Mouse (Mus musculus): Measurements from ENCODE around the gene Fam129a. TPM values are rescaled to one million over a fixed set of nuclear protein-coding genes. Genes with fewer than 3 reads are reported as not detected.
A peak's percentile ranks its signal among the peaks of the same experiment; 100 is the strongest.

Fam129a gene
- total and polyA plus RNA-seq, 3 experiments = 27.8 to 48.3 (median 37.0) TPM

DNA sequence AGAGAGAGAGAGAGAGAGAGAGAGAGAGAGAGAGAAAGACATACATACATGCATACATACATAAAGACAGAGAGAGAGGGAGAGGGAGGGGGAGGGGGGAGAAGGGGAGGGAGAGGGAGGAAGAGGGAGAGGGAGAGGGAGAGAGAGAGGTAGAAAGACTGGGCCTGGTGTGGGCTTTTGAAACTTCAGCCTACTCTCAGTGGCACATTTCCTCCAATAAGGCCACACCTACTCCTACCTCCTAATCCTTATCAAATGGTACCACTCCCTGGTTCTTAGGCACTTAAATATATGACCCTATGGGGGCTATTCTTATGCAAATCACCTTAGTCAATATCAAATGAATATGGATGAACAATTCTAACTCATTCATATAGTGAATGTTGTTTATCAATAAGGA is 142.6 kb downstream of the Fam129a start:
- H3K4me1 ChIP-seq (ENCODE audit: control insufficient read depth in 1 of 2, insufficient read depth in 2 of 2) = peaks cover 5 to 43% of the 10 kb centered on the region in 2 experiments
- no peak overlapping the region for H3K4me3 ChIP-seq (replicated peaks in 1 of 3; ENCODE audit: low read depth in 2 of 3, low read length in 2 of 3, poor library complexity in 1 of 3)
- H3K9ac ChIP-seq (ENCODE audit: insufficient read depth, low read depth) = no peak overlapping the region
- no peaks in the 10 kb centered on the region for H3K27me3 ChIP-seq (replicated peaks)
- peaks cover 54 to 83% of the 10 kb centered on the region in 2 experiments for H3K36me3 ChIP-seq (replicated peaks in 1 of 2; ENCODE audit: control insufficient read depth in 1 of 2, insufficient read depth in 1 of 2, low read length in 1 of 2)
- no peak overlapping the region for H3K27ac ChIP-seq (ENCODE audit: insufficient read depth, low read depth)
- H3K4me2 ChIP-seq (ENCODE audit: insufficient read depth, low read depth, poor library complexity, severe bottlenecking) = no peak overlapping the region
- no peaks in the 10 kb centered on the region for H3K9me3 ChIP-seq (replicated peaks; ENCODE audit: low read length)
- H3K79me2 ChIP-seq (replicated peaks; ENCODE audit: control insufficient read depth, extremely low read depth, insufficient read depth, poor library complexity, severe bottlenecking) = no peaks in the 10 kb centered on the region
- TF ChIP-seq ZKSCAN1 (IDR thresholded peaks at IDR 0.05; ENCODE audit: borderline replicate concordance, low read depth, low read length) (no peak), RCOR1 (conservative IDR thresholded peaks at IDR 0.05; ENCODE audit: low read depth, low read length) (no peak), TCF12 (IDR thresholded peaks at IDR 0.05; ENCODE audit: low read depth, low read length) (no peak), MAX (IDR thresholded peaks at IDR 0.05; ENCODE audit: low read length) (no peak), POLR2A (IDR thresholded peaks at IDR 0.05; ENCODE audit: low read depth, low read length) (no peak), USF1 (IDR thresholded peaks at IDR 0.05; ENCODE audit: low read depth, low read length) (no peak), JUND (conservative IDR thresholded peaks at IDR 0.05; ENCODE audit: low read depth, low read length) (no peak), KAT2A (IDR thresholded peaks at IDR 0.05; ENCODE audit: insufficient replicate concordance, low read length) (no peak), CHD1 (IDR thresholded peaks at IDR 0.05; ENCODE audit: low read depth, low read length) (no peak), ETS1 (conservative IDR thresholded peaks at IDR 0.05; ENCODE audit: low read depth, low read length) (no peak), ZC3H11A (IDR thresholded peaks at IDR 0.05; ENCODE audit: low read depth, low read length) (no peak), CTCF (conservative IDR thresholded peaks at IDR 0.05 in 1 of 2, IDR thresholded peaks at IDR 0.05 in 1 of 2; ENCODE audit: low read depth in 2 of 2, low read length in 2 of 2) (no peak), HCFC1 (IDR thresholded peaks at IDR 0.05; ENCODE audit: low read depth, low read length) (no peak), ZNF384 (IDR thresholded peaks at IDR 0.05; ENCODE audit: low read depth, low read length) (no peak), GABPA (IDR thresholded peaks at IDR 0.05; ENCODE audit: insufficient replicate concordance, low read depth, low read length) (no peak), NELFE (IDR thresholded peaks at IDR 0.05; ENCODE audit: low read depth, low read length) (no peak), NRF1 (IDR thresholded peaks at IDR 0.05; ENCODE audit: low read depth, low read length) (no peak), EP300 (IDR thresholded peaks at IDR 0.05; ENCODE audit: low read length) (no peak), PAX5 (IDR thresholded peaks at IDR 0.05; ENCODE audit: low read length) (no peak)
- dilution Hi-C loops (cut with MboI; ENCODE audit: extremely low pct_ligation_motif_present, extremely low pct_unique_long_range_greater_than_20kb, low sequenced_read_pairs) = no loop called here
- in situ Hi-C loops (cut with MboI; ENCODE audit: low pct_ligation_motif_present, low pct_unique_long_range_greater_than_20kb, low sequenced_read_pairs) = loop anchor here (25.0 kb wide), 1 partner anchor 251 kb away; no protein-coding TSS in a partner anchor
- DNase-seq (ENCODE audit: extremely low read depth) = no peak

DNA sequence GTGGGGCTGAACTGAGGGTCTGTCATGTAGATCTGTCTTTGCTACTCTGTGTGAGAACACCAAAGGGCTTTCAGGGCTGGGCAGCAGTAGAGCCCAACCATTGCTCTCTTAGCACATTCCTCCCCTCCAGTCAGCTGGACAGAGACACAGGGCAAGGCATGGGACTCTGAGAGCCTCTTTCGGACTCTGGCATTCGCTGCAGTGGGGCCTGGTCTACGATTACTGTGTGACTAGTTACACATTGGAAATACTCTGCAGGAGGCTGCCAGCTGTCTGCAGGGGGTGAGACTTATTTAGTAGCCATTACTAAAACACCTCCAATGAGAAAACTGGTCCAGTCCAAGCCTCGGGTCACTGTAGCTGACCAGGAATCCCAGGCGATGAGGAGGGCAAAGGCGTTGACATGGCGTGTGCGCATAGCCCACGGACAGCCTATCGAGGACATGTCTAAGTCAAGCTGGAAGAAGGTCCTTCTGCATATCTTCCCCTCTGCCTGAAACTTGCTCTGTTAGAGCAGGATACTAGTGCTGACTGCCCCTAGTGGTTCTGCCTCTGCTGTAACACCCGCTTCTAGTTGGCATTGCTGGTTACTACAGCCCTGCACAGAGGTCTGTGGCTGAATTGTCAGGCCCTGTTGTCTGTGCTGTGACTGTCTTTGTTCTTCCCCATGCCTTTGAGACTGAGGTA is 145.2 kb downstream of the Fam129a start:
- in situ Hi-C loops (cut with MboI; ENCODE audit: low pct_ligation_motif_present, low pct_unique_long_range_greater_than_20kb, low sequenced_read_pairs) (loop anchor here (25.0 kb wide), 1 partner anchor 254 kb away; no protein-coding TSS in a partner anchor), dilution Hi-C loops (cut with MboI; ENCODE audit: extremely low pct_ligation_motif_present, extremely low pct_unique_long_range_greater_than_20kb, low sequenced_read_pairs) (no loop called here)
- Histone ChIP-seq H3K27ac (ENCODE audit: insufficient read depth, low read depth) (no peak overlapping the region), H3K4me2 (ENCODE audit: insufficient read depth, low read depth, poor library complexity, severe bottlenecking) (no peak overlapping the region), H3K4me3 (replicated peaks in 1 of 3; ENCODE audit: low read depth in 2 of 3, low read length in 2 of 3, poor library complexity in 1 of 3) (no peak overlapping the region), H3K4me1 (ENCODE audit: control insufficient read depth in 1 of 2, insufficient read depth in 2 of 2) (peaks cover 5 to 34% of the 10 kb centered on the region in 2 experiments), H3K9me3 (replicated peaks; ENCODE audit: low read length) (no peaks in the 10 kb centered on the region), H3K79me2 (replicated peaks; ENCODE audit: control insufficient read depth, extremely low read depth, insufficient read depth, poor library complexity, severe bottlenecking) (no peaks in the 10 kb centered on the region), H3K36me3 (replicated peaks in 1 of 2; ENCODE audit: control insufficient read depth in 1 of 2, insufficient read depth in 1 of 2, low read length in 1 of 2) (peaks cover 45 to 77% of the 10 kb centered on the region in 2 experiments), H3K27me3 (replicated peaks) (no peaks in the 10 kb centered on the region), H3K9ac (ENCODE audit: insufficient read depth, low read depth) (no peak overlapping the region)
- DNase-seq (ENCODE audit: extremely low read depth) = no peak
- TF ChIP-seq CTCF (conservative IDR thresholded peaks at IDR 0.05 in 1 of 2, IDR thresholded peaks at IDR 0.05 in 1 of 2; ENCODE audit: low read depth in 2 of 2, low read length in 2 of 2) = peak in 1 of 2 experiments; percentile 40; a peak in 2 of 4 replicates
- TF ChIP-seq POLR2A (IDR thresholded peaks at IDR 0.05; ENCODE audit: low read depth, low read length) = no peak
- no peak for TF ChIP-seq MEF2A (IDR thresholded peaks at IDR 0.05; ENCODE audit: borderline replicate concordance, low read depth, low read length)
- 0 out of 2 replicates have a peak, but pooled peaks have one; percentile 3 for TF ChIP-seq SMC3 (IDR thresholded peaks at IDR 0.05; ENCODE audit: low read depth, low read length)
- no peak for TF ChIP-seq USF1 (IDR thresholded peaks at IDR 0.05; ENCODE audit: low read depth, low read length)
- TF ChIP-seq MYC (IDR thresholded peaks at IDR 0.05; ENCODE audit: low read depth, low read length) = no peak
- peak; percentile 26 for TF ChIP-seq RAD21 (IDR thresholded peaks at IDR 0.05; ENCODE audit: low read depth, low read length)

Data from CH12.LX (cell line).